Mouse (Mus musculus) heart, postnatal 0 days (tissue): ENCODE measurements around the gene Sfmbt2.

ENCODE experiments used
- CTCF ChIP-seq: IDR thresholded peaks from 2 replicates; pipeline ENCODE4 v1.5.1; 2016; ENCODE audit warnings: antibody characterized with exemption, control low read depth, low read depth
- EP300 ChIP-seq: IDR thresholded peaks from 2 replicates; pipeline ENCODE4 v1.6.1; 2016; ENCODE audit warnings: antibody characterized with exemption, low read depth

- TF ChIP-seq EP300 (no peak), CTCF (no peak)
Observed at GRCm38 (mm10) chr2:10352887-10353286, 17.4 kb upstream of the Sfmbt2 start.
